Mouse (Mus musculus) hindbrain, embryonic 13.5 days (tissue): ENCODE results near the gene Igsf21. TPM values are rescaled to one million over a fixed set of nuclear protein-coding genes. Genes with fewer than 3 reads are reported as not detected.
A peak's percentile ranks its signal among the peaks of the same experiment; 100 is the strongest.

ENCODE experiments used
- ATAC-seq: fragments of 200-750 bp; cut with Nextera tagmentation; 2 replicates; pipeline ENCODE4 v1.8.0; 2017; ENCODE audit warnings: moderate TSS enrichment; ENCODE audit not compliant: low FRiP score
- H3K27ac ChIP-seq: fragments of 300-500 bp; sonication (generic); 2 replicates; pipeline ENCODE4 v1.5.1; 2015; ENCODE audit warnings: inconsistent platforms, mild to moderate bottlenecking, moderate library complexity
- H3K27me3 ChIP-seq: fragments of 300-500 bp; sonication (generic); 2 replicates; pipeline ENCODE4 v1.6.1; 2015; ENCODE audit warnings: mild to moderate bottlenecking, inconsistent platforms
- H3K36me3 ChIP-seq: fragments of 300-500 bp; sonication (generic); 2 replicates; pipeline ENCODE4 v1.6.1; 2015; ENCODE audit warnings: mild to moderate bottlenecking, inconsistent platforms
- H3K4me1 ChIP-seq: fragments of 300-500 bp; sonication (generic); replicated peaks from 2 replicates; pipeline ENCODE4 v1.6.1; 2015; ENCODE audit warnings: inconsistent platforms
- H3K4me2 ChIP-seq: fragments of 300-500 bp; sonication (generic); 2 replicates; pipeline ENCODE4 v1.6.1; 2015; ENCODE audit warnings: inconsistent platforms, mild to moderate bottlenecking, moderate library complexity
- H3K4me3 ChIP-seq: fragments of 300-500 bp; sonication (generic); 2 replicates; pipeline ENCODE4 v1.5.1; 2015; ENCODE audit warnings: mild to moderate bottlenecking, inconsistent platforms
- H3K9ac ChIP-seq: fragments of 300-500 bp; sonication (generic); 2 replicates; pipeline ENCODE4 v1.6.1; 2015; ENCODE audit warnings: mild to moderate bottlenecking, inconsistent platforms
- H3K9me3 ChIP-seq: fragments of 300-500 bp; sonication (generic); 2 replicates; pipeline ENCODE4 v1.6.1; 2016; ENCODE audit warnings: inconsistent platforms
- WGBS: fragments of 180-500 bp; shearing (Covaris S2); methylation state at CpG from one replicate; pipeline ENCODE4 v1.1.7; 2015; 5-methylcytosine and 5-hydroxymethylcytosine counted together
- polyA plus RNA-seq: library from polyadenylated mRNA; unstranded; fragments of >200 nt; fragmentation: Nextera tagmentation; extraction: Ambion mirVana; gene quantifications from 2 replicates; pipeline ENCODE4 v1.2.1, GENCODE M21; 2015

Gene Igsf21
- polyA plus RNA-seq, 1 experiment from 2014 or later = 46.4 TPM

- no peak for ATAC-seq
- H3K4me3 ChIP-seq = no peak overlapping the region
- H3K27me3 ChIP-seq = 0 out of 2 replicates have a peak, but pooled peaks cover 2% of the 10 kb centered on the region
- no peak overlapping the region for H3K9ac ChIP-seq
- H3K4me2 ChIP-seq = no peak overlapping the region
- no peaks in the 10 kb centered on the region; the same call in 1 of the 2 replicates for H3K36me3 ChIP-seq
- H3K4me1 ChIP-seq = peaks cover 26% of the 10 kb centered on the region
- 69% methylated on average over 9 of the region's 9 CpGs for WGBS
- H3K9me3 ChIP-seq = no peaks in the 10 kb centered on the region
- H3K27ac ChIP-seq = peak overlapping the region; percentile 65; the same call in 1 of the 2 replicates
These were observed 92.9 kb downstream of the Igsf21 start for GRCm38 (mm10) chr4:140153711-140154114.

GRCm38 (mm10) chr4:140153101-140153500 lies 93.5 kb downstream of the Igsf21 start:
- Histone ChIP-seq H3K4me1 (peaks cover 29% of the 10 kb centered on the region), H3K4me2 (no peak overlapping the region), H3K36me3 (no peaks in the 10 kb centered on the region; the same call in 1 of the 2 replicates), H3K9me3 (no peaks in the 10 kb centered on the region), H3K27me3 (0 out of 2 replicates have a peak, but pooled peaks cover 2% of the 10 kb centered on the region), H3K9ac (no peak overlapping the region), H3K4me3 (no peak overlapping the region), H3K27ac (no peak overlapping the region)
- ATAC-seq = no peak
- 35% methylated on average over 7 of the region's 7 CpGs for WGBS

GRCm38 (mm10) chr4:140149706-140150105 lies 96.9 kb downstream of the Igsf21 start:
- no peak overlapping the region for H3K4me3 ChIP-seq
- no peak overlapping the region for H3K9ac ChIP-seq
- 86% methylated on average over 8 of the region's 8 CpGs for WGBS
- H3K9me3 ChIP-seq = no peaks in the 10 kb centered on the region
- peaks cover 43% of the 10 kb centered on the region for H3K4me1 ChIP-seq
- H3K36me3 ChIP-seq = no peaks in the 10 kb centered on the region
- ATAC-seq = no peak
- no peak overlapping the region for H3K4me2 ChIP-seq
- no peak overlapping the region for H3K27ac ChIP-seq
- no peaks in the 10 kb centered on the region for H3K27me3 ChIP-seq

- WGBS = 71% methylated on average over 20 of the region's 20 CpGs
- no peak for ATAC-seq
- Histone ChIP-seq H3K27me3 (0 out of 2 replicates have a peak, but pooled peaks cover 4% of the 10 kb centered on the region), H3K36me3 (no peaks in the 10 kb centered on the region), H3K9me3 (no peaks in the 10 kb centered on the region), H3K9ac (0 out of 2 replicates have a peak overlapping the region, but pooled peaks have one; percentile 25), H3K4me3 (no peak overlapping the region), H3K4me1 (peaks cover 31% of the 10 kb centered on the region), H3K27ac (peak overlapping the region; percentile 64), H3K4me2 (no peak overlapping the region)
These were observed 98.5 kb downstream of the Igsf21 start for GRCm38 (mm10) chr4:140147857-140148695.

- H3K9me3 ChIP-seq = no peaks in the 10 kb centered on the region
- no peak for ATAC-seq
- no peak overlapping the region for H3K4me2 ChIP-seq
- H3K27me3 ChIP-seq = 0 out of 2 replicates have a peak, but pooled peaks cover 4% of the 10 kb centered on the region
- no peaks in the 10 kb centered on the region for H3K36me3 ChIP-seq
- peaks cover 31% of the 10 kb centered on the region for H3K4me1 ChIP-seq
- 67% methylated on average over 15 of the region's 15 CpGs for WGBS
- 0 out of 2 replicates have a peak overlapping the region, but pooled peaks have one; percentile 25 for H3K9ac ChIP-seq
- H3K4me3 ChIP-seq = no peak overlapping the region
- peak overlapping the region; percentile 64 for H3K27ac ChIP-seq
These were observed 99.3 kb downstream of the Igsf21 start for GRCm38 (mm10) chr4:140147079-140147840.

- no peaks in the 10 kb centered on the region for H3K9me3 ChIP-seq
- no peak for ATAC-seq
- 0 out of 2 replicates have a peak, but pooled peaks cover 4% of the 10 kb centered on the region for H3K27me3 ChIP-seq
- H3K4me2 ChIP-seq = no peak overlapping the region
- H3K27ac ChIP-seq = no peak overlapping the region
- no peaks in the 10 kb centered on the region for H3K36me3 ChIP-seq
- 89% methylated on average over 10 of the region's 10 CpGs for WGBS
- H3K4me1 ChIP-seq = peaks cover 44% of the 10 kb centered on the region
- H3K9ac ChIP-seq = no peak overlapping the region
- no peak overlapping the region for H3K4me3 ChIP-seq
These were observed 102.6 kb downstream of the Igsf21 start for GRCm38 (mm10) chr4:140143884-140144525.

GRCm38 (mm10) chr4:140143178-140143577 lies 103.4 kb downstream of the Igsf21 start:
- Histone ChIP-seq H3K9me3 (no peaks in the 10 kb centered on the region), H3K27ac (no peak overlapping the region), H3K4me1 (peaks cover 45% of the 10 kb centered on the region), H3K4me3 (no peak overlapping the region), H3K27me3 (0 out of 2 replicates have a peak, but pooled peaks cover 4% of the 10 kb centered on the region), H3K4me2 (no peak overlapping the region), H3K36me3 (no peaks in the 10 kb centered on the region), H3K9ac (no peak overlapping the region)
- 96% methylated on average over 6 of the region's 6 CpGs for WGBS
- no peak for ATAC-seq

- Histone ChIP-seq H3K9ac (no peak overlapping the region), H3K4me2 (no peak overlapping the region), H3K9me3 (no peaks in the 10 kb centered on the region), H3K4me1 (peaks cover 27% of the 10 kb centered on the region), H3K27me3 (0 out of 2 replicates have a peak, but pooled peaks cover 4% of the 10 kb centered on the region), H3K4me3 (no peak overlapping the region), H3K36me3 (no peaks in the 10 kb centered on the region), H3K27ac (no peak overlapping the region)
- 67% methylated on average over 9 of the region's 9 CpGs for WGBS
- no peak for ATAC-seq
These were observed 106.1 kb downstream of the Igsf21 start for GRCm38 (mm10) chr4:140140485-140140884.

- no peak for ATAC-seq
- no peaks in the 10 kb centered on the region for H3K9me3 ChIP-seq
- H3K36me3 ChIP-seq = no peaks in the 10 kb centered on the region
- peaks cover 16% of the 10 kb centered on the region for H3K4me1 ChIP-seq
- no peak overlapping the region for H3K9ac ChIP-seq
- 0 out of 2 replicates have a peak, but pooled peaks cover 1% of the 10 kb centered on the region for H3K27me3 ChIP-seq
- no peak overlapping the region for H3K4me2 ChIP-seq
- H3K4me3 ChIP-seq = no peak overlapping the region
- H3K27ac ChIP-seq = no peak overlapping the region
- WGBS = 68% methylated on average over 5 of the region's 5 CpGs
These were observed 107.7 kb downstream of the Igsf21 start for GRCm38 (mm10) chr4:140138846-140139245.

- H3K4me3 ChIP-seq = no peak overlapping the region
- ATAC-seq = no peak
- no peaks in the 10 kb centered on the region for H3K27me3 ChIP-seq
- peak overlapping the region; percentile 19; the same call in 1 of the 2 replicates for H3K9ac ChIP-seq
- H3K27ac ChIP-seq = no peak overlapping the region
- peaks cover 31% of the 10 kb centered on the region for H3K4me1 ChIP-seq
- H3K36me3 ChIP-seq = no peaks in the 10 kb centered on the region
- H3K9me3 ChIP-seq = no peaks in the 10 kb centered on the region
- no peak overlapping the region for H3K4me2 ChIP-seq
- 21% methylated on average over 9 of the region's 9 CpGs for WGBS
These were observed 114.8 kb downstream of the Igsf21 start for GRCm38 (mm10) chr4:140131625-140132321.

GRCm38 (mm10) chr4:140131201-140131600 lies 115.4 kb downstream of the Igsf21 start:
- 2% methylated on average over 5 of the region's 5 CpGs for WGBS
- Histone ChIP-seq H3K27ac (no peak overlapping the region; the same call in 1 of the 2 replicates), H3K27me3 (no peaks in the 10 kb centered on the region), H3K4me2 (no peak overlapping the region), H3K4me3 (no peak overlapping the region), H3K9ac (peak overlapping the region; percentile 35; the same call in 1 of the 2 replicates), H3K9me3 (no peaks in the 10 kb centered on the region), H3K36me3 (no peaks in the 10 kb centered on the region), H3K4me1 (peaks cover 31% of the 10 kb centered on the region)
- no peak for ATAC-seq
